Mouse (Mus musculus) common myeloid progenitor, adult 5-6 weeks (primary cell): ENCODE results near the gene Nrcam. TPM values are rescaled to one million over a fixed set of nuclear protein-coding genes. Genes with fewer than 3 reads are reported as not detected.

Source experiments
- ATAC-seq: replicated peaks from 2 replicates; pipeline ENCODE4 v1.8.0; 2016; ENCODE audit warnings: low read depth, mild to moderate bottlenecking, moderate TSS enrichment, inconsistent platforms; ENCODE audit not compliant: poor library complexity, severe bottlenecking
- total RNA-seq: library from RNA; stranded (forward); fragments of 200-1000, 187-1606 nt; gene quantifications from 2 replicates; pipeline ENCODE4 v1.2.3, GENCODE M21; 2017

The Nrcam gene
- total RNA-seq, 1 experiment from 2014 or later, result 0.27 TPM

GRCm38 (mm10) chr12:44357460-44357859, 28.8 kb downstream of the Nrcam start:
- ATAC-seq, result no peak

DNA sequence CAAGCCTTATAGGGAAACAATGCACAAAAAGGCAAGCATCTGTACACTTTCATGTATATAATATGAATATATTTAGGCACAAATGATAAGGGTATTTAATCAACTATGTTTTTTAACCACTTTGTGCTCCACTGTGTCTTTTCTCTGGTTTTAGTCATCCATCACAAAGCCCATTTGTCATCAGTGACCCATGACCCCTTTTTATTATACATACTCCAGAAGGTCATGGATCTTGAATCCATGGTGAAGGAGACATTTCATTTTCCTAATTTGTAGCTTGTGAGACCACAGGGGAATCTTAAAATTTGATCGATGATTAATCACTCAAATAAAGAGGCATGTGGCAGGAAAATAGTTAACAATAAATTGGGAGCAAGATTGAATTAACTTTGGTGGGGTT, 29.2 kb downstream of the Nrcam start:
- ATAC-seq, result no peak

GRCm38 (mm10) chr12:44371076-44371710, 42.5 kb downstream of the Nrcam start:
- peak; percentile 50; the same call in 1 of the 2 replicates for ATAC-seq

GRCm38 (mm10) chr12:44375956-44376355, 47.3 kb downstream of the Nrcam start:
- ATAC-seq, result no peak

DNA sequence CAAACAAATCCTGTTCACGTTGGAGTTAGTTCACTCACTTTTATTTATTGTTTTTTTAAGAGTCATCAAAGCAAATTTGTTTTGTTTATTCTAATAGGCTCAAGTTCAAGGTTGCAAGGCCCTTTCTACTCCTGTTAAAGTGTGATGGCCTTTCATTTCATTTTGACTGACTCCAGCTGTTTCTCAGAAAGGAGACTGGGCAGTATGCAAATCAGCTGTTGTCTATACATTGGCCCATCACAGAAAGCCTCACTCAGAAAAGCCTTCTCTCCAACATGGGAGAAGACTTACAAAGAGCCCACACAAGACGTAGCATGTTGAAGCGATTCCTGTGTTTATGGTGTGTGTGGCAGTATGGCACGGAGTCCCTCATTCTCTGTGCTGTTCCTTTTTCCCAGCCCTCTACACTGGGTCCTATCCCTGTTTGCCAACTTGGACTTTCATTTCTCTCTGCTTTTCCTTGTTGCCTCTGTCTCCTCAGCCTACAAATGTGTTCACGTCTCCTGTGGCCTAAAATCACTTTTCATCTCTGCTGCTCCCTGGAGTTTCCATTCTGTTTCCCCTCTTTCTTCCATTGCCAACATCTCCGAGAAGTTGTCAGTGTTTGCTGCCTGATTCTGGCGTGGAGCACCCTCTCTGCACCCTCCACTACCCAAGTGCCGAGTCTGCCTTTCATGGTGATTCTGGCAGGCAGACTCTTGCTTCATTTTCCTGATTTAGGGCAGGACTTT, 49.9 kb downstream of the Nrcam start:
- no peak for ATAC-seq

DNA sequence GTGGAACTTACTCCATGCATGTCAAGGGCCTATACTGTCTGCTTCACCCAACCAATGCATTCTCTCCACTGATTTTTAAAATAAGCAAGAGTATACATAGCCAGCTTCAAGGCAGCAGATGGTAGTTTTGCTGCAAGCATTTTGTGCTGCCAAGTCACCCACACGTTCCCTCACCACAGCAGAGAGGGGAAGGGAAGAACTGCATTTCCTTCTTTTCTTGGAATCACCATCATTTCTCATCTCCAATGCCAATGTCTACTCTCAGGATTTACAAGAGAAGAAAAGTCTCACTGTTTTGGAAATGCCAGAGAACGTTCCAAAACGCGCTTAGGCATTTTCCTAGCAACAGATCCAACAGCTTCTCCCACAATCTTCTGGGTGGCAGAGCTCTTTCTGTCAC, 52.1 kb downstream of the Nrcam start:
- no peak for ATAC-seq

DNA sequence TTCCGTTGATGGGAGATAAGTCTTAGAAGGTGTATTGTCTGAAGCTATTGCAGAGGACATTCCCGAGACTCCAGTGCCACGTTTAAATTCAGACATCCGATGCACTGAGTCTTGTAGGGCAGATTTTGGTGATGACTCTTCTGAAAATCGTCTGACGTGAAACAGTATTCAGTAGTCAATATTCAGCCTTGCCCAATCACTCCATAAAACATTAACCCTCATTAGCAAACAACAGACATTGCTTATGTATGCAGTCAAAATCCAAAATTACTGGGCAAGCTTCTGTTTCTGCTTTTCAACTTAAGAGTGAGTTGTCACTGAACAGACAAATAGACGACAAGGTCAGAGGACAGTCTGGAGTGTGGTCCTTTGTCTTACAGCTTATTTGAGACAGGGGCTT, 57.7 kb downstream of the Nrcam start:
- ATAC-seq, result no peak

- ATAC-seq, result no peak
Measured at GRCm38 (mm10) chr12:44388220-44388619, 59.5 kb downstream of the Nrcam start.

GRCm38 (mm10) chr12:44390391-44391137, 61.9 kb downstream of the Nrcam start:
- no peak for ATAC-seq

- no peak for ATAC-seq
Measured at GRCm38 (mm10) chr12:44394901-44395300, 66.2 kb downstream of the Nrcam start.

DNA sequence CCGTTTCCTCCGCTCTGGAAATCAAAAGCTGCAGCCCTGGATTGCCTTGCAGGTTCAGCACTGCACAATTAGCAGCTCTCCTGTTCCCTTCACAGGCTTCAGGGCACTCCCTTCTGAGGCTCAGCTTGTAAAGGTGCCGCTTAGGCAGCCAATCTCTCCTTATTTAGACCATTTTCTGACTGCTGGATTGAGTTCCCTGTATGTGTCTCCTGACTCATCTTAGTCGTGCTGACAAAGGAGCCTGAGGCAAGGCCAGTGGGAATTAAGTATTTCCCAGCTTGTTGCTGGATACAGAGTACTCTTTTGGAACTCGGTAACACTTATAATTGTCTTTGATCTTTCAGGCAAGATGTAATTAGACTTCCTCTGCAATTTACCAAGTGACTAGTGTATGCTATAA, 69.1 kb downstream of the Nrcam start:
- no peak for ATAC-seq

DNA sequence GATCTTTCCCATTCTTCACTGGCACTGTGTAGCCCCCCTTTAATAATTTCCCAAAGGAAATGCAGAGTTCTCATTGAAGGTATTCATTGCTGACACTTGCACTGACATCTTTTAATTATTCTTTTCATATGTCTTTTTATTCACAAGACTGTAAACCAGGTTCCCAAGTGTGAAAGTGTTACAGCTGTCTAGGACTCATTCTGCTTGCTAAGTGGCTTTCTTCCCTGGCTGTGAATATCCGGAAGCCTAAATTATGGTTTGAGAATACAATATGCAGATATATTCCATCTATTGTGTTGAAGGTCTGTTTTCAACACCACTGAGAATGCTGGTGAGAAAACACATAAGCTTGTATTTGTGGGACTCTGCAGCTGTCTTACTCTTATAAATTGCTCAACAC, 73.4 kb downstream of the Nrcam start:
- no peak for ATAC-seq

GRCm38 (mm10) chr12:44403270-44403669, 74.6 kb downstream of the Nrcam start:
- no peak for ATAC-seq

- no peak for ATAC-seq
Measured at GRCm38 (mm10) chr12:44403731-44404424, 75.2 kb downstream of the Nrcam start.

GRCm38 (mm10) chr12:44409786-44410185, 81.1 kb downstream of the Nrcam start:
- no peak for ATAC-seq

GRCm38 (mm10) chr12:44411031-44411430, 82.3 kb downstream of the Nrcam start:
- ATAC-seq, result no peak

- no peak for ATAC-seq
Measured at GRCm38 (mm10) chr12:44422154-44422866, 93.6 kb downstream of the Nrcam start.

GRCm38 (mm10) chr12:44422867-44423255, 94.2 kb downstream of the Nrcam start:
- no peak for ATAC-seq

DNA sequence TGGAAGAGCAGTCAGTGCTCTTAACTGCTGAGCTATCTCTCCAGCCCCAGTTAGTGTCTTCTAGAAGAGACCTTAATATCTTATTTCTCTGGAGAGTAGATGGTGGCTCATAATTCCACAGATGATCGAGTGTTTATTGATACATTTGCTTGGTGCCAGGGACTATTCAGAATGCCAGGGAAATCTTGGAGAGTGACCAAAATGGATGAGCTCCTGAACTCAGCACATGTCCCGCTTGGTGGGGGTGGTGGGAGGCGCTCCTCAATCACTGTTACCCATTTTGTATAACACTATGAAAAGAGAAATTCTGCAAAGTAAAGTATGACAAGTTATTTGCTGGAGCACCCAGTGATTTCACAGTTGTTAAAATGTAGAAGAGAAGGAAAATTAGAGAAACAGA, 95.3 kb downstream of the Nrcam start:
- no peak for ATAC-seq

GRCm38 (mm10) chr12:44425040-44425439, 96.4 kb downstream of the Nrcam start:
- no peak; the same call in 1 of the 2 replicates for ATAC-seq
